Mouse (Mus musculus): ENCODE results near the gene Cd248. TPM values are rescaled to one million over a fixed set of nuclear protein-coding genes. Genes with fewer than 3 reads are reported as not detected.

The Cd248 gene
- under 1 TPM; 0.13 to 0.15 TPM for total RNA-seq (2023)

GRCm38 (mm10) chr19:5067867-5068569, at the start of gene Cd248:
Gene Cd248, plus strand, starts transcription at chr19:5068078.

GRCm38 (mm10) chr19:5023621-5024479, 44.0 kb upstream of the Cd248 start, which contains the start of gene Slc29a2:
Gene Slc29a2, plus strand, starts transcription at chr19:5023860.

GRCm38 (mm10) chr19:5038709-5039156, 29.1 kb upstream of the Cd248 start, which contains the start of the genes B4gat1 and AC124502.3:
Gene B4gat1, plus strand, starts transcription at chr19:5038826.
Gene AC124502.3, plus strand, starts transcription at chr19:5038891.

GRCm38 (mm10) chr19:5040862-5041523, 26.9 kb upstream of the Cd248 start, which contains the start of gene Brms1:
Gene Brms1, plus strand, starts transcription at chr19:5041354.

GRCm38 (mm10) chr19:5050047-5050905, 17.6 kb upstream of the Cd248 start, which contains the start of gene Rin1:
Gene Rin1, plus strand, starts transcription at chr19:5050481.

GRCm38 (mm10) chr19:5085145-5085863, 17.4 kb downstream of the Cd248 start, which contains the start of gene Tmem151a:
Gene Tmem151a, minus strand, starts transcription at chr19:5085531.

GRCm38 (mm10) chr19:5087884-5088728, 20.2 kb downstream of the Cd248 start, which contains the start of gene Yif1a:
Gene Yif1a, plus strand, starts transcription at chr19:5088538.

GRCm38 (mm10) chr19:5098363-5099143, 30.7 kb downstream of the Cd248 start, which contains the start of gene Cnih2:
Gene Cnih2, minus strand, starts transcription at chr19:5098521.

GRCm38 (mm10) chr19:5106731-5107191, 38.9 kb downstream of the Cd248 start, which contains the start of gene Rab1b:
Gene Rab1b, minus strand, starts transcription at chr19:5107072.

GRCm38 (mm10) chr19:5118384-5118698, 50.5 kb downstream of the Cd248 start, which contains the start of gene Klc2:
Gene Klc2, minus strand, starts transcription at chr19:5118560.

Other genes starting within 250 kb of the Cd248 start
- gene Ccs, start 228.7 kb upstream of the Cd248 start, total RNA-seq (2023) = 10 to 100 TPM; 14.6 to 15.8 TPM
- not detected for gene Ccdc87, start 228.7 kb upstream of the Cd248 start, total RNA-seq (2023)
- gene Ctsf, start 212.9 kb upstream of the Cd248 start, total RNA-seq (2023) = 1 to 10 TPM; 1.8 to 5.3 TPM
- under 1 TPM; 0.75 TPM for gene Actn3, start 190.2 kb upstream of the Cd248 start, total RNA-seq (2023)
- gene Zdhhc24, start 189.4 kb upstream of the Cd248 start, total RNA-seq (2023) = 1 to 10 TPM; 6.6 to 7.5 TPM
- gene Bbs1, start 161.4 kb upstream of the Cd248 start, total RNA-seq (2023) = 1 to 10 TPM in 1 of 2 experiments, under 1 TPM in 1; 0.99 to 1.5 TPM
- 10 to 100 TPM; 48.8 to 53.1 TPM for gene Dpp3, start 139.8 kb upstream of the Cd248 start, total RNA-seq (2023)
- under 1 TPM in 1 of 2 experiments, not detected in 1; 0.15 TPM for gene Peli3, start 125.0 kb upstream of the Cd248 start, total RNA-seq (2023)
- 10 to 100 TPM; 10.8 to 17.3 TPM for gene Mrpl11, start 105.9 kb upstream of the Cd248 start, total RNA-seq (2023)
- under 1 TPM in 1 of 2 experiments, not detected in 1; 0.13 TPM for gene Npas4, start 77.8 kb upstream of the Cd248 start, total RNA-seq (2023)
- 1 to 10 TPM in 1 of 2 experiments, under 1 TPM in 1; 0.75 to 1.1 TPM for gene Slc29a2, start 44.2 kb upstream of the Cd248 start, total RNA-seq (2023)
- 1 to 10 TPM; 5.2 to 5.8 TPM for gene B4gat1, start 29.3 kb upstream of the Cd248 start, total RNA-seq (2023)
- 1 to 10 TPM in 1 of 2 experiments, not detected in 1; 1.1 TPM for gene AC124502.3, start 29.2 kb upstream of the Cd248 start, total RNA-seq (2023)
- gene Brms1, start 26.7 kb upstream of the Cd248 start, total RNA-seq (2023) = 10 to 100 TPM; 28.7 to 34.4 TPM
- under 1 TPM; 0.66 to 0.97 TPM for gene Rin1, start 17.6 kb upstream of the Cd248 start, total RNA-seq (2023)
- gene Tmem151a, start 17.5 kb downstream of the Cd248 start, total RNA-seq (2023) = under 1 TPM in 1 of 2 experiments, not detected in 1; 0.15 TPM
- gene Yif1a, start 20.5 kb downstream of the Cd248 start, total RNA-seq (2023) = 10 to 100 TPM; 12.3 to 13.7 TPM
- 1 to 10 TPM in 1 of 2 experiments, under 1 TPM in 1; 0.51 to 1.2 TPM for gene Cnih2, start 30.4 kb downstream of the Cd248 start, total RNA-seq (2023)
- gene Rab1b, start 39.0 kb downstream of the Cd248 start, total RNA-seq (2023) = 100 to 1,000 TPM; 129 to 130 TPM
- gene Klc2, start 50.5 kb downstream of the Cd248 start, total RNA-seq (2023) = 10 to 100 TPM; 10.2 to 11.9 TPM
- 100 to 1,000 TPM in 1 of 2 experiments, 10 to 100 TPM in 1; 91.2 to 101 TPM for gene Pacs1, start 205.0 kb downstream of the Cd248 start, total RNA-seq (2023)
- gene Sf3b2, start 227.4 kb downstream of the Cd248 start, total RNA-seq (2023) = 100 to 1,000 TPM; 203 to 204 TPM
- gene Gal3st3, start 230.3 kb downstream of the Cd248 start, total RNA-seq (2023) = not detected